Mouse (Mus musculus): ENCODE results near the gene Tsc2.

Tsc2 gene

GRCm38 (mm10) chr17:24647493-24647892 lies 15.1 kb upstream of the Tsc2 start:
- no peak for DNase-seq (ENCODE audit: low read depth, low spot score)

- no peak for DNase-seq (ENCODE audit: low read depth, low spot score)
Observed at GRCm38 (mm10) chr17:24646381-24646780, 14.0 kb upstream of the Tsc2 start.

- DNase-seq (ENCODE audit: low read depth, low spot score): no peak
Observed at GRCm38 (mm10) chr17:24645916-24646315, 13.5 kb upstream of the Tsc2 start.

GRCm38 (mm10) chr17:24644875-24645721 lies 12.7 kb upstream of the Tsc2 start:
- no peak for DNase-seq (ENCODE audit: low read depth, low spot score)

- DNase-seq (ENCODE audit: low read depth, low spot score): no peak
Observed at GRCm38 (mm10) chr17:24644030-24644715, 11.7 kb upstream of the Tsc2 start.

GRCm38 (mm10) chr17:24642791-24643343 lies 10.4 kb upstream of the Tsc2 start:
- DNase-seq (ENCODE audit: low read depth, low spot score): no peak

- DNase-seq (ENCODE audit: low read depth, low spot score): no peak
Observed at GRCm38 (mm10) chr17:24641944-24642343, 9.5 kb upstream of the Tsc2 start.

- no peak for DNase-seq (ENCODE audit: low read depth, low spot score)
Observed at GRCm38 (mm10) chr17:24640581-24640980, 8.2 kb upstream of the Tsc2 start.

- no peak for DNase-seq (ENCODE audit: low read depth, low spot score)
Observed at GRCm38 (mm10) chr17:24640119-24640518, 7.7 kb upstream of the Tsc2 start.

GRCm38 (mm10) chr17:24639571-24639988 lies 7.2 kb upstream of the Tsc2 start:
- DNase-seq (ENCODE audit: low read depth, low spot score): no peak

GRCm38 (mm10) chr17:24638840-24639239 lies 6.4 kb upstream of the Tsc2 start:
- DNase-seq (ENCODE audit: low read depth, low spot score): no peak

GRCm38 (mm10) chr17:24638214-24638613 lies 5.8 kb upstream of the Tsc2 start:
- DNase-seq (ENCODE audit: low read depth, low spot score): no peak

GRCm38 (mm10) chr17:24636781-24637481 lies 4.5 kb upstream of the Tsc2 start:
- DNase-seq (ENCODE audit: low read depth, low spot score): no peak

- no peak for DNase-seq (ENCODE audit: low read depth, low spot score)
Observed at GRCm38 (mm10) chr17:24635694-24636093, 3.3 kb upstream of the Tsc2 start.

GRCm38 (mm10) chr17:24635024-24635423 lies 2.6 kb upstream of the Tsc2 start:
- no peak for DNase-seq (ENCODE audit: low read depth, low spot score)

GRCm38 (mm10) chr17:24633831-24634230 lies 1.4 kb upstream of the Tsc2 start:
- DNase-seq (ENCODE audit: low read depth, low spot score): no peak

- no peak for DNase-seq (ENCODE audit: low read depth, low spot score)
Observed at GRCm38 (mm10) chr17:24632813-24633449, 501 bp upstream of the Tsc2 start.

- no peak for DNase-seq (ENCODE audit: low read depth, low spot score)
Observed at GRCm38 (mm10) chr17:24630072-24630471, 2.4 kb downstream of the Tsc2 start.

GRCm38 (mm10) chr17:24628646-24629045 lies 3.8 kb downstream of the Tsc2 start:
- peak; percentile 82 for DNase-seq (ENCODE audit: low read depth, low spot score)

GRCm38 (mm10) chr17:24625472-24625871 lies 7.0 kb downstream of the Tsc2 start:
- DNase-seq (ENCODE audit: low read depth, low spot score): no peak

GRCm38 (mm10) chr17:24617561-24618194 lies 14.8 kb downstream of the Tsc2 start:
- DNase-seq (ENCODE audit: low read depth, low spot score): no peak
